Mouse (Mus musculus) CH12.LX (cell line): ENCODE measurements around the gene Hoxa10.

ENCODE experiments used
- BHLHE40 ChIP-seq: IDR thresholded peaks from 2 replicates; pipeline ENCODE4 v1.6.1; 2011; ENCODE audit warnings: mild to moderate bottlenecking, low read depth, low read length, improper control_type of control experiment
- CTCF ChIP-seq, 2 experiments: IDR thresholded peaks in 1 of 2; conservative IDR thresholded peaks in 1 of 2; 2 replicates each; pipeline ENCODE4 v1.5.1; 2011 to 2012; ENCODE audit warnings: low read depth in 2 of 2, low read length in 2 of 2, improper control_type of control experiment in 1 of 2, inconsistent platforms in 1 of 2, mild to moderate bottlenecking in 1 of 2, moderate library complexity in 1 of 2
- MAX ChIP-seq: IDR thresholded peaks from 2 replicates; pipeline ENCODE4 v1.6.1; 2011; ENCODE audit warnings: low read length, improper control_type of control experiment
- POLR2A ChIP-seq: IDR thresholded peaks from 2 replicates; pipeline ENCODE4 v1.6.1; 2011; ENCODE audit warnings: low read depth, mild to moderate bottlenecking, improper control_type of control experiment, low read length
- USF2 ChIP-seq: conservative IDR thresholded peaks from 2 replicates; pipeline ENCODE4 v1.6.1; 2011; ENCODE audit warnings: low read depth, low read length, improper control_type of control experiment
- ZNF384 ChIP-seq: IDR thresholded peaks from 2 replicates; pipeline ENCODE4 v1.6.1; 2012; ENCODE audit warnings: low read depth, low read length, improper control_type of control experiment, inconsistent platforms

DNA sequence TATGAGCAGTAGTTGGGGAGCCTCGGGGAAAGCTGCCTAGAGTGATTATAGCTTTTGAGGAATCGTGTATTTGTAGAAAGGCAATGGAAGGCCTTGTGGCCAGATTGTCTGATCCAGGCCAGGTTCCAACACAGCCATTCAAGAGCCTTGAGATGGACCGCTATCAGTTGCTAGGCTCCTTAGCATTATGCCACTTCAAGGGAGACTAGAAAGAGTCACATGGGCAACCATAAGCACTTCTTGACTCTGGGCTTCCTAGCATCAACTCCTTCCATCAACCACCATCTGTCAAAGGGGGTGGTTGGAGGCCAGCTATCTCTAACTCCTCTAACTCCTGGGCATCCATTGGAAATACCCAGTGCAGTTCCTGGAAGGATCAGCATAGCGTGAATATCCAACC is 9.2 kb upstream of the Hoxa10 start:
- TF ChIP-seq MAX, result no peak
- TF ChIP-seq CTCF (conservative IDR thresholded peaks at IDR 0.05 in 1 of 2, IDR thresholded peaks at IDR 0.05 in 1 of 2; ENCODE audit: low read depth in 2 of 2, low read length in 2 of 2), result no peak
- TF ChIP-seq BHLHE40, result no peak
- TF ChIP-seq ZNF384, result no peak
- TF ChIP-seq USF2, result no peak
- no peak for TF ChIP-seq POLR2A
